Mouse (Mus musculus) embryonic fibroblast, embryonic 13.5 days (primary cell): ENCODE data around the gene Aunip.

ENCODE experiments used
- CTCF ChIP-seq: IDR thresholded peaks from 2 replicates; pipeline ENCODE4 v1.5.1; 2011; ENCODE audit warnings: mild to moderate bottlenecking, control low read depth, low read length, moderate library complexity, borderline replicate concordance; ENCODE audit not compliant: insufficient read depth
- POLR2A ChIP-seq: IDR thresholded peaks from 2 replicates; pipeline ENCODE4 v1.6.1; 2011; ENCODE audit warnings: low read depth, mild to moderate bottlenecking, control low read depth, low read length, moderate library complexity

DNA sequence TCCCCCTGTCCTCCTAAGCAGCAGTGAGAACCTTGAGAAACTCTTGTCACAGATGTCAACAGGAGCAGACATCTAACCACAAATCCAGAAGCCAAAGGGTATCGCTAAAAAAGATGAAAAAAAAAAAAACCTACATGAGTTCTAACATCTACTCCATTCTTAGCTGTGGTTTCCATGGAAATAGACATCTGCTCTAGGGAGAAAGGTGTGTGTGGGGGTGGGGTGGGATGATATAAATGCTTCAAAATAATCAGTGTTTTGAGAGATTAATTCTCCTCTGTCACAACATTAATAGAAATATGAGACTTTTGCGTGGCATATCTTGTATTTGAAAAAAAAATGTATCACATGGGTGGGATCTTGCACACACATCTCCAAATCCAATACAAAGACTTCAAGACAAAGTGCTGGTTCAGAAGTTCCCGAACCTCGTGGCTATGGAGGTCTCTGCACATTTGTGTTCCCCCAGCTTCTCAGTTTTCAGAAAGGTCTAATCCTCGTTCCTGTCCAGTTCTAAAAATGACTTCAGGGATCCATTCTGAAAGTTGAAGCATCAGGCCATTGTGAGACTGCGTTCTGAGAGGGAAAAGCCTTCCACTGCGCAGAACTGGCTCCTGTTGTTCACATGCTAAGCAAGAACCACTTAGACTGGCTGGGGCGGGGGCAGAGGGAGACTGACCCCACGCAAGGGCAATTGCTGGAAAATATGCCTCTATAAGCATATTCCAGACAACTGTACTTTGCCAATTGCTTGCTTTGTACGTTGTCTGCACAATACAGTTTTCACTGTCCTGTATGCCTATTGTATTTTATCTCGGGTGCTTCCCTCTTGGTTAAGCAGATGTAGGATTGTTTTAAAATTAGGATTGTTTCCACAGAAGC lies 44.2 kb upstream of the Aunip start:
- TF ChIP-seq CTCF (no peak), POLR2A (no peak)
